Mouse (Mus musculus) MEL-GATA-1-ER (cell line): ENCODE measurements at regions not wholly inside any gene's neighbourhood (a gene's known extent, or its start where the extent isn't known, plus 50 kb on each side); places are given as distances from the start of the nearest gene placed in this dataset.

Experiments
- DNase-seq: peaks from one replicate; pipeline ENCODE4 v3.0.0-alpha.2; 2012; ENCODE audit warnings: low read depth; ENCODE audit errors: extremely low read depth

DNA sequence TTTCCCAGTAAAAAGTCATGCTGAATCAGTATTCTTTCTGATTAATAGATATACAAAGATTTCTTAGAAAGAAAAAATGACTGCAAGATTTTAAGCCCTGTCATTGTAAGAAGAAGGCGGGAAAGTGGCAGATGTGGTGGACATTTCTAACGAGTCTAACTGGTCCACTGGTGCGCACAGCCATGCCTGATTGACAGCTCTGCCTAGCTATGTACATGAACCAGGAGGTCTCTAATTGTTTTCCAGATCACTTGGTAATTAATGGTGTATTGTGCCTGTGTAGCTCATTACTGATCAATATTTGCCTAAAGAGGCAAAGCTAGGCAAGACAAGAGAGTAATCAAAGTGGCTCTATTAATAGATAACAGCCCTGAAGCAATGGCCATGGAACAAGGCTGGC lies 227.5 kb upstream of the Ndst3 start:
- no peak for DNase-seq

GRCm38 (mm10) chr3:123952121-123952520 lies 261.5 kb upstream of the Ndst3 start:
- no peak for DNase-seq

GRCm38 (mm10) chr3:123967373-123967772 lies 276.7 kb upstream of the Ndst3 start:
- DNase-seq: no peak

DNA sequence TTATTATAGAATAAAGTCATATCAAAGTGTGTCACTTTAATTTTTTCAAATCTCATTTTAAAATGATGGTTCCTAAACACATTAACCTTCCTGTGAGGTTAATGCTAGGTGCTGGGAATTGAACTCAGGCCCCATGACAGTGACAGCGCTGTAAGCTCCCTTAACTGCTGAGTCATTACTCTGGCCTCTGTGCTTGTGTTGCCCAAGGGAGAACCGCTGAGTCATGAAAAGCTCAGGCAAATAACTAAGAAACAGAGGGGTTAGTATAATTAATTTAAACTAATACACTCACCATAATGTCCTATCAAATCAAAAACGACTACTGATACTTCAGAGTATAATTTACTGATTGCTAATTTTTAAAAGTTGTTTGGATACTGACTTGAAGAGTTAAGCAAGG lies 281.7 kb upstream of the Ndst3 start:
- DNase-seq: no peak

- no peak for DNase-seq
Measured at GRCm38 (mm10) chr3:123973806-123974576, 283.3 kb upstream of the Ndst3 start.

DNA sequence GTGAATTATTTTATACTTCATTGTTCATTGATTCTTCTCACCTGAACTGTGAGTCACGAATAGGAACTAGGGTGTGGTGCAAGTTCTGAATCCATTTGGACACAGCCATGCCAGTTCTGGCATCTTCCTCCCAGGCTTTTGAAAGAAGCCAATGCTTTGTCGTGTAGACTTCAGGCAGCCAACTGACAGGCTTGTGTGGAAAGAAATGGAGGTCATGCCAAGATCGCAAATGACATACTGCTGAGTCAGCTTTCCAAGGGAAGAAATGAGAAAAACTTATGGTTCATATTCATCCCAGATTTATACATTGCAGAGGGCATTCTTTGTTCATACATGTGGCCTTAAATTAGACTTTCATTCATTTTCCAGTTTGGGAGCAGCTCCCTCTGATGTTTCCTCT lies 285.8 kb upstream of the Ndst3 start:
- no peak for DNase-seq

- no peak for DNase-seq
Measured at GRCm38 (mm10) chr3:123977168-123977567, 286.5 kb upstream of the Ndst3 start.

DNA sequence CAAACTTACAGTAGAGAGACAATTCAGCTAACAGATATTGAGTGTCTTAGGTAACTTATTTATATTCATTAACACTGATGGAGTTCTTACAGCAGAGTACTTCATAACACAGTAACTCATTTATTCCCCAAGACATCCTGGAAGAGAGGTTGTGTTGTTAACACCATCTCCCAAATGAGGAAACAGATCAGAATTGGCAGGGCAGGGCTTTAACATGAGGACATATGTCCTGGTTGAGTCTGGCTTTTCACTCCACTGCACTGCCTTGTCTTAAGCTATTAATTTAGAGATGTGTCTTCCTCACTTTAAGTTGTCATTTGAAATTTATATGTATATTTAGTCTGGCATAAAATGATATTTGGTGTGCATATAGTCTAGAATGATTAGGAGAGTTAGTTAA lies 292.4 kb upstream of the Ndst3 start:
- no peak for DNase-seq

- DNase-seq: no peak
Measured at GRCm38 (mm10) chr3:123983530-123983929, 292.9 kb upstream of the Ndst3 start.

DNA sequence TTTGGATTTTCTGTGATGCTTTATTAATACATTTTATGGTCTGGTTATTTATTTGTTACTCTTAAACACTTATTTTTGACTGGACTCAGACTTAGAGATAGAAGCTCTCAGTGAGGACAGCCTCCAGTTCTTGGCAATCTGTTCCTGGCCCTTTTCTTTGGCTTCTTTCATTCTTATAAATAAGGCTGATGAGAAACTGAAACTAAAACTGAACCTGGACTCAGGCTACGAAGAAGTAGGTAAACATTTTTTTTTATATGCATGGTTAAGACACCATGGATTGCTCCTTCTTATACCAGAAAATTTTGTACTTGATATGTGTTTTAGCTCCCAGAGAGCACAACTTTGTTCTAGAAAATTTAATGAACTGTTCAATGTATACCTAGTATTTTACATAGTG lies 293.4 kb upstream of the Ndst3 start:
- no peak for DNase-seq

- DNase-seq: no peak
Measured at GRCm38 (mm10) chr3:123999957-124000616, 309.4 kb upstream of the Ndst3 start.

- no peak for DNase-seq
Measured at GRCm38 (mm10) chr3:124000883-124001282, 310.2 kb upstream of the Ndst3 start.

- no peak for DNase-seq
Measured at GRCm38 (mm10) chr3:124011685-124012084, 309.0 kb upstream of the Tram1l1 start.

DNA sequence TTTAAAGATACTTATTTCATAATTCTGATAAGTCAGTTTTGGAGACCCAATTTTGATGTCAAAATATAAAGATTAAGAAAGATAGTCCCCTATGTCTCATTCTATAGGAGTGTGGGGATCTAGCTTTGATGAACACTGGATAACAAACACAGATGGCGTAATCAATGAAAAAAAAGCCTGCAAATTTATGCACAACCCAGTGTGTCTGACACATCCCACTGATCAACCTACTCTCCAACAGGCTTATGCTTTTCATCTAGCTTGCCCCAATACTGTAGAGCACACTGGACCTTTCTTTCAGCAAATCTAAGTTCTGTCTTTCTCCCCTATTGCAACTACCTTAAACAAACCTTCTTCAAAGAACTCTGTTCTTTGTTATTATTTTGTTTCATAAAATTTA lies 302.0 kb upstream of the Tram1l1 start:
- DNase-seq: no peak

DNA sequence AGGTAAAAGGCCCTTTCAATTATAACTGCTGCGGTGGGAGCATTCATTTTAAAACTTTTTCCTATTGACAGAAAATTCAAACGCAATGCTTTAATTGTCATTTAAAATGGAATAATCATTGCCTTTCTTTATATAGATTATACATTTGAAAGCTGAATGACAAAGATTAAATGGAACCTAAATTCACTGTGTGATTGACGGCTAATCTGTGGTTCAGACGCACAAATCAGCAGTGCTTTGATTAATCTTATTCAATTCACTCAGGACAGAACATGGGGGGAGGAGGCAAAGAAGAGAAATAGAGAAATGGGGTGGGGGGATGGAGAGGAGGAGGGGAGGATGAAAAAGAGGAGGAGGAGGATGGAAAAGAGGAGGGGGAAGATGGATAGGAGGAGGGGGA lies 294.5 kb upstream of the Tram1l1 start:
- DNase-seq: no peak

DNA sequence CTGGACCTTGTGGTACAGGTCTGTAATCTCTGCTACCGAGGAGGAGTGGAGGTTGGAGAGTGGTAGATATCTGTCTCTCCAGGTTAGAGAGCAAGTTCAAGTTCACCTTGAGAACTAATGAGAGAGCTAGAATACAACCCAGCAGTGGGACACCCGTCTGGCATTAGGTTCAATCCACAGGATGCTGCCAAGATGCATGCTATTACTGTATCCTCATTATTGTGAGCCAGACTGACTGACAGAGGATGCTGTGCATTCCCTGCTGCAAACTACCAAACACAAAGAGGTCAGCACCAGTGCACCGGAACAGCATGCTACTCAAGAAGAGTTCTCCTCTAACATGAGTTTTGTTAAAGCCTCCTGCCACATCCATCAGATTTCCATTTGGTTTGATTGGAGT lies 253.6 kb upstream of the Tram1l1 start:
- no peak for DNase-seq

- no peak for DNase-seq
Measured at GRCm38 (mm10) chr3:124067538-124067937, 253.1 kb upstream of the Tram1l1 start.

DNA sequence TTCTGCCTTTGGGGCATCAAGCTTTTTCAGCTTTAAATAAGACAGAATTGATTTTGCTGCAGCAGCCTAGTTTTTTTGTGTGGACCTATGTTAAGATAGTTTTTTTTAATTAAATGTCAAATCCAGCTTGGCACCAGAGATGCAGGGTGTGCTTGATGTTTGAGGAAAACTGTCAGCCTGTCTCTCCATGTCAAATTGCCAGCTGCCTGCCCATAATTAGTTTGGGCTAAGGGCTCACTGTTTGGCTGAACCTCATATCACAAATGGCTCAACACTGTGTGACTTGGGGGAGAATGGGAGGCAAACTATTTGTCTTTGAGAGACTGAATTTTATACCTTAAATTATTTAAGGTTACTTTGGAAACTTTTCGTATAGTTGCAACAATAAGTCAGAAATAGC lies 252.7 kb upstream of the Tram1l1 start:
- no peak for DNase-seq

GRCm38 (mm10) chr3:124069182-124069581 lies 251.5 kb upstream of the Tram1l1 start:
- no peak for DNase-seq

DNA sequence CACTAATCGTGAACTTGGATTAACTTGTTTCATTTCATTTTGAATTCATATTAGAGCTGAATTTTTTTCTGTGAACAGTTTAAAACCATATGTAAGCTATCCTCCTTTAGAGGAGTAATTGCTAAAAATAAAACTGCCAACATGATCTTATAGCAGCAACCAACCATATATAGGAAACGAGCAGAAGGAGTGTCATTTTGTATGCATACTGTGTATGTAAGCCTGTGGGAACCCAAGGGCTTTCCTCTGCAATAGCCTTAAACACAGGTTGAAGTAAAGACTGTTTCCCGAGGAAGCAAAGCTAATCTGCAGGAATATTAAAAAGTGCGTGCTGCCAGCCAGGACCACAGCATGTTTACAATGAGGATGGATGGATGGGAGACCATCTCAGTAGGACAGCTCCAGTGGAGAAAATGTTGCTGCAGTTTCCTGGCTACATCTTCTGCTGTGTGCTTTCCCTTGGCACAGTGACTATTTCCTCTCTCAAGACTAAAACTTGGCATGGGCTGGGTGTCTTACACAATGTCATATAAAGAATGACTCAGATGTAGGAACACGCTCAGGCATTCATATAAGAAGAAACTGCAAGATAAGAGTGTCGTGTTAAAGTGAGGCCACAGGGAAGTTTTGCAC lies 244.6 kb upstream of the Tram1l1 start:
- no peak for DNase-seq

DNA sequence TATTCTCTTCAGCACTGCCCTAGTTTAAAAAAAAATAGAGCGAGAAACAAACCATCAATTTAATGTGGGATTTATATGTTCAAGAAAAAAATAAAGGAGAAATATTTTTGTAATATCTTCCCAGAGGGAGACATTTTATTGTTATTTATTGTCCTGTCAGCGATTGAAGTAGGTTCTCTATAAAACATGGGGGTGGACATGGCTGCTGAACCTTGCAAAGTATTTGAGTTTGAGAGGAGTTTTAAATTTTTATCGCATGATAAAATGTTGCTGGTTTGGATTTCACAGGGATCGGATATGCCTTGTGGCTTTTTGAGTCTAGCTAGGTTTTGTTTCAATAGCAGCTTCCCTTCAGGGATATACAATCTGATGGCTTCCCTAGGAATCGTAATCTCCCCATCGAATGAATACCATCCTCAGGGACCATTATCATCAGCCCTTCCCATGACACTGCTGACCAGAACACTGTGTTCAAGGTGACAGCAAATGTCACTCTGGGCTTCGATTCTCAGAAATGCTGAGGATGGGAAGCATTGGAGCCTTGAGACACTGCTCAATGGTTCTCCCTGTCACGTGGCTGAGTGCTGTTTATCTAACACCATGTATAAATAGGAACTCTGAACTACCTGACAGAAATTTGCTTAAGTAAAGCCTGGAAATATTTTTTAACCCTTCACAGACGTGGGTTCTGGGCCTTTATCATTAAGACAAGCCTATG lies 228.1 kb upstream of the Tram1l1 start:
- no peak for DNase-seq

DNA sequence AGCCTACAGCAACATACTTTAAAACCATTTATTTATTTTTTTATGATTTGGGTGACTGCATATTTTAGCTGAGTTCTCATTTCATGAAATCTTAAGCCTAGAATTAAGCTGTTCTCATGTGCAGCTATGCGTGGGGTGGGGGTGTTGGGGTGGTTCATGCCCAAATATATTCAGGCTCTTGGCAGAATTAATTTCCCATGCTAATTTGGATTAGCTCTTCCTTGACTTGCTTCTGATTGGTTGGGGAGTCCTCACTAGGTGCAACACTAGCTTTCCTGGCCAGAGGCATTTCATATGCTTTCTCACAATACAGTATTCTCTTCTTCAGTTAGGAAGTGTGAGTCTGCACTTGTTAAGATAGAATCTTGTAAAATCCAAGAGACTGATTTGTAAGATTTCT lies 206.7 kb upstream of the Tram1l1 start:
- no peak for DNase-seq
